Mouse (Mus musculus) kidney, postnatal 36 days (tissue): Measurements from ENCODE around the gene Scgb1b20.
"Not testable (repeated sequence)": the region's sequence is repeated elsewhere in the genome, so short reads cannot be mapped to it uniquely, and the experiment has no call there.

Experiments used
- DNase-seq, 2 experiments: peaks; one replicate each; pipeline ENCODE4 v3.0.0; 2021 to 2022; ENCODE audit warnings: mixed read lengths in 2 of 2

The Scgb1b20 gene

GRCm38 (mm10) chr7:33372934-33373333, at the start of gene Scgb1b20:
Scgb1b20 (plus strand) TSS chr7:33373234.
- DNase-seq = not testable (repeated sequence)

GRCm38 (mm10) chr7:33366222-33366621, 6.8 kb upstream of the Scgb1b20 start, which contains the start of gene Scgb2b20:
Scgb2b20 (minus strand) TSS chr7:33366322.
- DNase-seq = not testable (repeated sequence)

- not testable (repeated sequence) for DNase-seq
Observed at GRCm38 (mm10) chr7:33399749-33400148, 26.7 kb downstream of the Scgb1b20 start.

GRCm38 (mm10) chr7:33401650-33402049, 28.6 kb downstream of the Scgb1b20 start:
- no peak for DNase-seq

- not testable (repeated sequence) for DNase-seq
Observed at GRCm38 (mm10) chr7:33409681-33410080, 36.6 kb downstream of the Scgb1b20 start.
